Mouse (Mus musculus) MEL (cell line): Measurements from ENCODE around the gene Elmsan1.

Experiments
- GABPA ChIP-seq: IDR thresholded peaks from 2 replicates; pipeline ENCODE4 v1.6.1; 2012; ENCODE audit warnings: low read depth, mild to moderate bottlenecking, inconsistent platforms, low read length, improper control_type of control experiment, moderate library complexity
- GATA1 ChIP-seq: IDR thresholded peaks from 2 replicates; pipeline ENCODE4 v1.6.1; 2011; ENCODE audit warnings: low read depth, low read length, improper control_type of control experiment
- POLR2AphosphoS2 ChIP-seq: IDR thresholded peaks from 2 replicates; pipeline ENCODE4 v1.6.1; 2011; ENCODE audit warnings: low read length, improper control_type of control experiment
- TAL1 ChIP-seq: IDR thresholded peaks from 2 replicates; pipeline ENCODE4 v1.6.1; 2012; ENCODE audit warnings: mild to moderate bottlenecking, inconsistent platforms, low read length, moderate library complexity, mixed read lengths

DNA sequence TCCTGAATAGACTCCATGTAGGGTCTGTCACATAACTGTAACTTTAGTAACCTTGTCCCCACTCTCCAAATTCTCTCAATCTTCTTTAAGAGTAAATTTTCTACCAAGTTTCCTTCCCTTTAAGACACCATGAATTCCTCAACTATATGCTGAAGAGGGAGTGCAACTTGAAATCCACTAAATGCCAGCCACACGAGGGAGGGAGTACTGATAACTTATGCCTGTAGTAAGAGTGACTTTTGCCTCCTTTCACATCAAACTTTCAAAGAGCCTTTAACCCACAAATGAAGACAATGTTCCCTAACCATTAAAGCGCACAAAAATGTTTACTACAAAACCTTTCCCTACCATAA, 117.2 kb downstream of the Elmsan1 start:
- TF ChIP-seq POLR2AphosphoS2 (no peak), GABPA (no peak), GATA1 (no peak), TAL1 (no peak)
